Mouse (Mus musculus): ENCODE measurements around the gene Tmigd3.

Gene Tmigd3

DNA sequence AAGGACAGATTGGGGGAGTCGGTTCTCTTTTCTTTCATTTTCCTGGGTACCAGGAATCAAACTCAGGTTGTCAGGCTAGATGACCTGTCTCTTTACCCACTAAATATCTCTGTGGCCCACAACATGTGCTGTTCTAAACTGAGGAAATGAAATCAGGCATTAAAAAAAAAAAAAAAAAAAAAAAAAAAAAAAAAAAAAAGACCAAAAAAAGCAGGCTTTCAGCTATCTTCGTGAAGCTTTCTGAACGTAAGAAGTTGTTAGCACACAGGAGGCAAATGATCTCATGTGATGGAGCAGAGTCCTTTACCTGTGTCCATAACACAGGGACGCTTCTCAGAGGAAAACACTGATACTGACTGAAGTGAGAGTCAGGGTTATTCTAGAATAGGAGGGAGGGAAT lies 65.4 kb downstream of the Tmigd3 start:
- no peak for DNase-seq

DNA sequence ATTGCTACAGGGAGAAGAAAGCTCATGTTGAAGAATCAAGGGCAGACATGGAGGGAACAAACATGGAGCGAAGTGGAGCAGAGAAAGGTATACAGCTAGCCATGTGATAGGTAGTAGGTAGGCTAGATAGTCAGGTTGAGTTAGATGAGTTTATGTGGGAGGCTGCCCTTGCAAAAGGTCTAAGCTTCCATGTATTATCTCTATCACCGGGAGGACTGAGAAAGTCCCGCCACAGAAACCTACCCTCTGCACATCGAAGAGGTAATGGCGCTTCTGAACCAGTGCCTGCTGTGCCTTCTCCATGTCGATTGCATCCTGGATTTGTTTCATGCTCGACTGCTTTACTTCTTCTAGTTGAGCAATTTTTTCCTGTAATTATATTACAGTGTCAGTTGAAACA lies 80.6 kb downstream of the Tmigd3 start:
- no peak for DNase-seq

DNA sequence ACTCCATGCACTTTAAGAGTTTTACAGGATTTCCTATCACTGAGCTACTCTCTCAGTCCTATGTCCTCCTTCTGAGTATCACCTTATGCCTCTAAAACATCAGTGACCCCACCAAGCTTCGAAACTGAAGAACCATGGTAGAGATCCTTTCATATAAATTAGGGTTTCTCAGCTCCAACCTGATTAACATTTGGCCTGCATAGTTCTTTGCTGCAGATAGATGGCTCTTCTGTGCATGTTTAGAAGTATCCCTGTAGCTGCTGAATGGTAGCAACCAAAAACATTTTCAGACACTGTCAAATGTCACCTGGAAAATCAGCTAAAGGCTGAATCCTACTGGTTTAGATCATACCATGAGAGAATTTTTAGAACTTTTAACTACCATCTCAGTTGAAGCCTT lies 86.5 kb downstream of the Tmigd3 start:
- DNase-seq, result no peak

DNA sequence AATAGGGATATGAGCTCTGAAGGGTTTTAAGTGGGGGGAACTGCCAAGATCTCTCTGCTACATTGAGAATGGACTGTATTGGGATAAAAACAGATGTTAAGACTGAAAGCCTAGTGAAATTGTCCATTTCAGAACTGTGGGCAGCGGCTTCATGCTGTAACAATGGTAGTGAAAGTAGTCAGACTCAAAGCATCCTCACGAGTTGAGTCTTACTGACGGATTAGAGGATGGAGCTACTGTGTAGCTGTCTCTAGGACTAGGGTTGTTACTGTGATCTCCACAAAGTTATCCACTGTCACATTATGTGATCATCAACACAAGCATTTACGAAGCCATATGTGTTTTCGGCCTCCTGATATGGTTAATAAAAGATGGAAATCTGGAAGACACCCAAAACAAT lies 87.5 kb downstream of the Tmigd3 start:
- no peak for DNase-seq

DNA sequence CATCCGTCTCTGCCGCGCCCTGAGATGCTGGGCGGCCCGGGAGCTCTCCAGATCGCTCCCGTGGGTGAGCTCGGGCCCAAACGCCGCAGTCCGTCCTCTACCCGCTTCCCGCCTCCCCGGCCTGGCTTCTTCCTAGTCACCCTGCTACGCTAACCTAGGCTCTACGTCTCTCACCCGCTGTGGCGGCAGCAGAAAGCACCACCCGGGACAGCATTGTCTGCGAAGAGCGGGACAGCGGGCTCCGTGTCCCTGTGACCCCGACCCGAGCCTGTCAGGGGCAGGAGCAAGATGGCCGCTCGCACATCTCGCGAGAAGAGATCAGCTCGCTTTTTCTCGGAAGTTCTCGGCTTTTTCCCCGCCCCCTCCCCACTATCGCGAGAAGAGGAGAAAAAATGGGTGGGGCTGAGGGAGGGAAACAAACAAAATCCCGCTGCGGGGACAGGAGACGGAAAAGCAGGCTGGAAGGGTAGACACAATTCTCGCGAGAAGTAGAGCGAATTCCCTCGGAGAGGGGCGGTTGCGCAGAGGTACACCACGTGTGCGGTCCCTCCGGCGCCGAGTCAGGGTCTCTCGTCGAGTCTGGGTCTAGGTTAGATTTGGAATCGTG lies 88.4 kb downstream of the Tmigd3 start, which contains the start of gene Wdr77:
Gene Wdr77 (plus strand): TSS at position 396 of the 607 bp plus-strand sequence.
- DNase-seq, result peak; percentile 96

DNA sequence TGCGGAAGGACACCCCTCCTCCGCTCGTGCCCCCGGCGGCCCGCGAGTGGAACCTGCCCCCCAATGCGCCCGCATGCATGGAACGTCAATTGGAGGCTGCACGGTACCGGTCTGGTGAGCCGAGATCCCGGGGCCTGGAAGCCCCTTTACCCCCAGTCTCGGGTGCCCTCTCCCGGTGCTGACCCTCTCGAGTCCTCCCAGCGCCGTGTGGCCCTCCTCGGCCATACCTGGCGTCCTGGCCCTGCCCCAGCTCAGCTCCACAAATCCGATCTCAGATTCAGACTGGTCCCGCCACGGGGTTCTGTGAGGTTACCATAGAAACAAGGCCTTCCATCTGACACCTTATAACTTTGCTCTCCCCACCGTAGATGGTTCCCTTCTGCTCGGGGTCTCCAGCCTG lies 88.9 kb downstream of the Tmigd3 start:
- DNase-seq, result no peak

DNA sequence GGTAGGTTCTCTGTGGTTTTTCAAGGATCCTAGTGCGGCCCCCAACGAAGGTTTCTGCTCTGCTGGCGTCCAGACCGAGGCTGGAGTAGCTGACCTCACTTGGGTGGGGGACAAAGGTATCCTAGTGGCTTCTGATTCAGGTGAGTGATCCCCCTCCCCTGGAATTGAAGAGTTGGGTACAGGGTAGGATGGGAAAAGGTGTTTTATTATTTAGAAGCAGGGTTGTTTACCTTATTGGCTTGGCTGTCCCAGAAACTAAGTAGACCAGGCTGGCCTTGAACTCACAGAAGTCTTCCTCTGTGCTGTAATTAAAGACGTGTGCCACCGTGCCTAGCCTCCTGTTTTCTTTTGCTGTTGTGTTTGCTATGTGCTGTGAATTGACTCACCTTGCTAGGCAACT lies 89.3 kb downstream of the Tmigd3 start, which contains the start of gene Atp5f1:
Gene Atp5f1 (minus strand): TSS at position 101 of the 400 bp plus-strand sequence.
- DNase-seq, result no peak

DNA sequence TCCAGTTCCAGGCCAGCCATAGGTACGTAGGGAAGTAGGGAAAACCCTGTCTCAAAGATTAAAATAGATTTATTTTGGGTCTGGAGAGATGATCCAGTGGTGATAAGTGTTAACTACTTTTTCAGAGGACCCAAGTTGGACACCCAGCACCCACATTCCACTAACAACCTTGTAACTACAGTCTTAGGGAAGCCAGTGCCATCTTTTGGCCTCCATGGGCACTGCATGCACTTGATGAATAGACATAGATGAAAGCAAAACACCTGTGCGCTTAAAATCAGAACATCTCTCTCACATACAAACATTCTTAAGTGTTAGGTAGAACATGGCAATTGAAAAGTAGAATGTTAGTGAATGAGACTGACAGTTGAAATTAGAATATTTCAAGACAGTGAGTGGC lies 90.0 kb downstream of the Tmigd3 start:
- peak; percentile 26 for DNase-seq

DNA sequence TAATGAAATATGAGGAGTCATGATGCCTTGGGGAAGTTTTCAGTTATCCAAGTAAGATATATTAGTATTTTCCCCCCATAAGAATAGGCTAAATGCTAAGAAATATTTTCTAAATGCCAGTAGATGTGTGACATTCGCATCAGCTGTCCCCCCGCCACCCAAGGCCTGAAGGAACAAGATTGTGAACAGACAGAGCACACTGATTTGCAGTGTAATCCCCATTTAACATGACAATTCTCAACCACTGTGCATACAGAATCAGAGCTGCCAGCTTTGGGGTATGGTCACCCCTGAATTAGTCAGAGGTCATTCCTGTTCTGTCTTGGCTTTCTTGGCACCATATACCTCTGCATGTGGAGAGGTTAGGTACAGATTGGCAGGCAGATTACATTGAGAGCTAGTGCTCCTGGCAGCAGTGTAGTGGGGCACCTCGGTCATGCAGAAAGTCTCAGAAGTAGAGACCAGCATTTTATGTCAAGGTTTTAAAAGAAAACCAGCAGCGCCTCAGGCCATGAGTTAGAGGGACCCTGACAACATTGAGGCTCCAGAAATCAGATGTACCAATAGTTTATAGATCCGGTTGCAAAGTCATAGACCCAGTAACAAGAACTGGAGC lies 101.2 kb downstream of the Tmigd3 start:
- DNase-seq, result no peak

DNA sequence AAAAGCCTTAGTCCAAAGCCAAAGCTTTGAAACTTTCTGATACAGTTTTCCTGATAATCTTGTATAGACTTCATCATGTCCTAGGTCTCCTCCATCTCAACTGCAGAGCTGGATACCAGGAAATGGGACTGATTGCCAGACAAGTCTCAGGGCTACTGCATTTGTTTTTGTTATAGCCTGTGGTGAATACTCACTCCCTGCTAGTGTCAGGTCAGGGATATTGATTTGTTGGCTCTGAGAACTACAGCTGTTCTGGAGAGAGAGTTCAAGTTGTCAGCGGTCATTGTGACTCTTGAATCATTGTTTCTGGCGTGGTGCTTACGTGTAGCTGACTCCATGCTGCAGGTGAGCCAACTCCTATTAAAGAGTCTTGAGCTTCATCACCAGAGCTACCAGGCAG lies 102.7 kb downstream of the Tmigd3 start, which contains the start of gene Ovgp1:
Gene Ovgp1 (plus strand): TSS at position 301 of the 400 bp plus-strand sequence.
- DNase-seq, result no peak

Measured in thymus, postnatal 25 days (tissue).